Mouse (Mus musculus): ENCODE measurements around the gene Ankrd9.

Ankrd9 gene

DNA sequence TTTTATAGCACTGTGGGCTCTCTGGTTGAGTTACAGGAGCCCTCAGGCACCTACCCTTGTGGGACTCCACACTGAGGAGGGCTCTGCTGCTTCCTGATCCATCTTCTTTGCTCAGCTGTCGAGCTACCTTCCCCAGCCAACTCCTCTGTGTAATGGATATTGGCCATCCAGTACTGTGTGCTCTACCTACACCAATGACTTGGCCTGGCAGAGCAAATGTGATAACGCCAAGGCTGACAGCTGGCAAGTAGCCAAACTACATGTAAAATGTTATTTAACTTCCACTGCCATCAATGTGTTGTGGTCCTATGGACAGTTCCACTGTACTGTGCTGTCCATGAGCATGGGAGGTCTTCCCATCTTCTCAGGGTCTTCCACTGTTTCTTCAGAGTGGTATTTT, 16.9 kb downstream of the Ankrd9 start:
- DNase-seq (ENCODE audit: low read depth), result no peak

DNA sequence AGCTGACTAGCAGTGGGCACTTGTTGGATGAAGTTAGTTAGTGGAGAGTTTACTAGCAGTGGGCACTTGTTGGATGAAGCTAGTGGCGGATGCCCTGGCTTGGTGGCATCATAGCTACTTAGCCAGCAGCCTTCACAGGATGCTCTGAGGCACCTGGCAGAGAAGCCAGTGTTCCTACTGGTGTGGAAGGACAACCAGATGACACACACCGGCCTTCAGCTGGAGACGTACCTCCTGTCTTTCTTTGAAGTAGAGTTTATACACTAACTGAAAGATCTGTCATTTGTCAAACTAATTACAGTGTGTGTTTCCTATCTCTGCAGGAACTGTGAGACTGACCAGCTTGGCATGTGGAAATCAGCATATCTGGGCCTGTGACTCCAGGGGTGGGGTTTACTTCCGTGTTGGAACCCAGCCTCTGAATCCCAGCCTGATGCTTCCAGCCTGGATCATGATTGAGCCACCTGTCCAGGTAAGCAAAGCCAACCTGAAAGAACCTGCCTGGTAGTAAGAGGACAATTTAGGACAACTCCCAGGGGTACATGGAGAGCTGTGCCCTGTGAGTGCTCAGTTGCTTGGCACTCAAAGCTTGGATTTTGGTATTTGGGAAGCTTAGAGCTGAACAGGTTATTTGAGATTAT, 24.4 kb downstream of the Ankrd9 start:
- no peak for DNase-seq (ENCODE audit: low read depth)

DNA sequence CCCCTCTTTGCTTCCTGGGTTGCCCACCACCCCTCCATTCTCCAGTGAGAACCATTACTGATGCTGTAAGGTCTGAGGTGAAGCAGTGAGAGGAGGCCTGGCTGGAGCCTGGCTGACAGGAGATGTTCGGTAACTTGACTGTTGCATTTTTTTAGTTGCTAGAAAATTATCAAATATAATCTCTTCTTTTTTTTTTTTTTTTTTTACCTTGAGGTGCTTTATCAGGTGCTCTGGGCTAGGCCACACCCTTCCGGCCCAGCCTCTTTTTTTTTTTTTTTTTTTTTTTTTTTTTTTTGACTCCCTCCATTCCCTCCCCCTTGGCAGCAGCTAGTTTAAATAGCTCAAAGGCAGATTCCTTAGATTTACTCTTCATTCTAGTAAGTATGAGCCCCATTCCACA, 24.9 kb downstream of the Ankrd9 start:
- no peak for DNase-seq (ENCODE audit: low read depth)

DNA sequence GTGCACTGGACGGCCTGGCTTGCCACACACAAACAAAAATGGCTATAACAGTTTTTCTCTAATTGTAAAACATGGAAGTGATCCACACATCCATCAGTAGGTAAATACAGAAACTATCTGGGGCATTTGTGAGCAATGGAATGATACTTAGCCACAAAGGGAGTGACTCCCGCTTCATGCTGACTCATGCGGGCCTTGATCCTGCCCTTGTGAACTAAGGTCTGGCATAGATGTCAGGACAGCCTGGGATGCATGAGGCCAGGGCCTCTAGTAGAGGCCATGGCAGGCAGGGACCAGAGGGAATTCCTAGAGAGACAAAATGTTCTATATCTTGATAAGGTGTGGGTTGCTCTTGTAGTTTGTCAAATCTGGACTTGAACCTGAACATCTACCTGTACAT, 25.4 kb downstream of the Ankrd9 start:
- DNase-seq (ENCODE audit: low read depth), result no peak

DNA sequence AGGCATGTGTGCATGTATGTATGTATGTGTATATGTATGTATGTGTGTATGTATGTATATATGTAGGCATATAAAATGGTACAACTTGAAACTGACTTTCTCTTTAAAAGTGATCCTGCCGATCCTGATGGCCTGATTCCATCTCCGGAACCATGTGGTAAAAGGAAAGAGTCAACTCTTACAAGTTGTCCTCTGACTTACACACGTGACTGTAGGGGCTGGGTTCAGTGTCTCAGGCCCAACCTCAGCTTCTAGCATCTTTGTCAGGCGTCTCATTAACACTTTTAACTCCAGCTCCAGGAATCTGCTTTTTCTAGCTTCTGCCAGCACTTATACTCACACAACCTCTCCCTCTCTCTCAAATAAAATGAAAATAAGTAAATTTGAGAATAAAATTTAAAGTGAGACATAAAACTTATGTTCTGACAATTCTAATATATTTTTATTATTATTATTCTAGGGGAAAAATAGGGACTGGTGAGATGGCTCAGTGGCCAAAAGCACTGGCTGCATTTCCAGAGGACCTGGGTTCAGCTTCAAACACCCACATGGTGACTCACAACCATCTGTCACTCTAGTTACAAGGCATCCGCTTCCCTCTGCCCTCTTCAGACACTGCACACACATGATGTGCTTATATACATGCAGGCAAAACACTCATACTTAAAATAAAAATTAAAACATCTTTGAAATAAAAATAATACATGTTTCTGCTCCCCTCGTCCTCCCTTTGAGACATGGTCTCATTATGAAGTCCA, 26.0 kb downstream of the Ankrd9 start:
- no peak for DNase-seq (ENCODE audit: low read depth)

DNA sequence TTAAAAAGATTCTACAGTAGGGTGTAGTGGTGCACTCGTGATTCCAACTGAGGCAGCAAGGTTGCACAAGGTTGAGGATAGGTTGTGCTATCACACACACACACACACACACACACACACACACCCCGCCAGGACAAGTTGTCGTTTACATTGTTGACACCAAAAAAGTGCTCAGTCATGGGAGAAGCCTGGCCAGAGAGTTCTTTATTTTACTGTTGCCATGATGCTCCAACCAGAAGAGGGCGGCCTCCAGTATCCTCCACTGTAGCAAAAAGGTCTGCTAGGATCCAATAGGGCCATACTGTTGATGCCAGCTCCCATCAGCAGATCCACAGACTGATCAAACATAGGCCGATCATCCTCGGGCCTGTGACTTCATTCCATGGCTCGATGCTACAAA, 27.6 kb downstream of the Ankrd9 start:
- no peak for DNase-seq (ENCODE audit: low read depth)

DNA sequence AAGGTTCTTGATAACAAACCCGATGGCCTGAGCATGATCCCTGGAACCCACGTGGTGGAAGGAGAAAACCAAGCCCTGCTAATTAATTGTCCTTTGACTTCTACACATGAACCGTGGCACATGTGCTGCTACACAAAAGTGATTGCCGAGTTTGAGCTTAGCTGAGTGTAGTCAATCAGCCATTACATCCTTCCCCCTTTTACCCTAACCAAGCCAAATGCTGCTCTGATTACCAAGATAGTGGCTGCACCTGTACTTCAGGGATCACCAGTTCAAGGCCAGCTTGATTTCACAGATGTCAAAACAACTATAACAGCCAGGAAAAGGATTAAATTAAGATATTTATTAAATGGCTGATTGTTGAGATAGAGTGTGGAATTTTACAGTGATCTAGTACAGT, 28.7 kb downstream of the Ankrd9 start:
- DNase-seq (ENCODE audit: low read depth), result no peak

DNA sequence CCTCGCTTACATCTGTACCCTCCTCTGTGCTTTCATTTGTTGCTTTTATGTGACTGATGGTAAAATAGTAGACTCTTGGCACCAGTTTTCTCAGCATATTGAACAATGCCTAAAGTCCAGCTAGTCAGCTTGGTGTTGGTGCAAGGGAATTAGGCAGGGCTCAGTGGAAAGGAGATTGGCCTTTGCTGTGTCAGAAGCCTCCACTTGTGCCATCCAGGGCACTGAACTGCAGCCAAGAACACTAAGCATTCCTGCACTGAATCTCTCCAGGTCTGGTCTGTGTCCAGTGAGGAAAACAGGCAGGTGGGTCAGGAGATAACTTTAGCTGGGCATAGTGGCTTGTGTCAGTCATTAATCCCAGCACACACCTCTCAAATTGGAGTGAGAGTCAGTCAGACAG, 29.4 kb downstream of the Ankrd9 start:
- DNase-seq (ENCODE audit: low read depth), result no peak

DNA sequence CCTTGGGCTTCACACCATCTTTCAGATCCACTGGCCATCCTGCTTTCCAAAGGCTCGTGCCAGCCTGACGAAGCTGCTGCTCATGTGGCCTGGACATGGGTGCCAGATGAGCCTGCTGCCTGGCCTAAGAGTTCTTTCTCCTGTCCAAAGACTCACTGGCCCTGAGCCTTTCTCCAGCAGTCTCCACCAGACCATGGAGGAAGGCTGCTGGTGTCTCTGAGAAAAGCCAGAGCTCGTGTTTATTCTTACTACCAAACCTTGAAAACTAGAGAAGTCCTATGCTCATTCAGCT, 30.0 kb downstream of the Ankrd9 start:
- no peak for DNase-seq (ENCODE audit: low read depth)

DNA sequence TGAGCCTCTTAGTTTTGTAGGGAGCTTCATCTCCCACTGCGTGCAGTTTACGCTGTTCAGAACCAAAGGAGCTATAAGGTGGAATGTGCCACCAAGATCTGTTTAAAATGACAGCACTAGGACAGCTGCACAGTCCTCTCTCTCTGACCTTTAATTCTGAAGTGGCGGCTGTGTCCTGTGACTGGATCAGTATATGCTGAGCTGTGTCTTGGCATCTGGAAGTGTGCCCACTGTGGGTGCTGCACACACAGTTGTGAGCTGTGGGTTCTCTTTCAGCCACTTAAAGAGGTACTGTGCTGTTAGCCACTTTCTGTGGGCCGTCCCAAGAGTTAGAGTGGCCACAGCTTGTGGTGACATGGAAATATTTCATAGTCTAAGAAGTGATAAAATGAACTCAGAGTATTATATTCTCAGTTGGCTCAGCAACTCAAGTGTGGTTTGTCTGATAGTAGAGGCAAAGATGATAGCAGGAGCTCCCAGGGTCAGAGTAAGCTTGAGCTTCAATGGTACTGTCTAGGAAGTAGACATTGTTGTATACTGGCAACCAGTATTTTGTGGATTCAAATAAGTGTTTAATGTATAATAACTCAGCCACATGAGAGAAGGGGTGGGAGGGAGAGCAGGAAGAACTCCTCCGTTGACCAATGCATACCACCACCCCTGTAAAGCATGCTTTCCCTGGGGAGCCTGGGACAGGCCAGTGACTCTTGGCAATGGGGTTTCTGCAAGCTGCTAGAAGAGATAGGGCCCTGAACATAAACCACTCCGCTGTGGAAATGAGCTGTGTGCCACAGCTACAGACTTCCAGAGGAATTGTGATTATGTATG, 30.5 kb downstream of the Ankrd9 start:
- DNase-seq (ENCODE audit: low read depth), result no peak

DNA sequence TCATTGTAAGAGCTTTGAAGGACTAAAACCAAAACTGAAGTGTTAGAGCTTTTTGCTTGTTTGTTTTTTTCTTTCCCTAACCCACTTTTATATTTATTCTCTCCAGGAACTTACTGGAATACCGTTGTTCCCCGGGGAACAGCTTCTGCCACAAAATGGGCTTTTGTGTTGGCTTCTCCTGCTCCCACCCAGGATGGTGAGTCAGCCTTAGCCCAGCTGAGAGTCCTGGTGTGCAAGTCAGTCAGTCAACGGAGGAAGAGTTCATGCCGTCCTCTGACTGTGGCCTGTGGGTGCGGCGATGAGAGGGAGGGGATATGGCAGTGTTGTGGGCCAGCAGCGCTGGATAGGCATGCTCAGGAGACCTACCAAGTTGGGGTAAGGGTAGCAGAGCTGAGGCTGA, 32.6 kb downstream of the Ankrd9 start:
- no peak for DNase-seq (ENCODE audit: low read depth)

DNA sequence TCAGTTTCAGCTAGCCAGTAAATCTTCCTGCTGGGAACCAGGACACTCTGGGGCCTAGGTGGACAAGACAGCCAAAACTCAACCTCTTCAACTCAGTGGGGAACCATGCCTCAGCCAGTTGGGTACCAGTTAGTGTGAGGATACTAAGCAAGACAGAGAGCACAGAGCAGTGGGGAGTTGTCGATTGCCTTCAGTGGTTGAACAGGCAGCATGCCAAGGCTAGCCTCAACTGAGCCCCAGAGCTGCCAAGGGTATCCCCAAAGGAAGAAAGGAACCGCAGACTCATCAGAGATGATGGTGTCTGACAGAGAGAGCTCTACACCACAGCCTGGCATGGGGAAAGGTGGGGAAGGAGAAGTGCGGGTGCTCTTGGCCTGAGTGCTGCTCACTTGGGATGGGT, 38.0 kb downstream of the Ankrd9 start:
- no peak for DNase-seq (ENCODE audit: low read depth)

DNA sequence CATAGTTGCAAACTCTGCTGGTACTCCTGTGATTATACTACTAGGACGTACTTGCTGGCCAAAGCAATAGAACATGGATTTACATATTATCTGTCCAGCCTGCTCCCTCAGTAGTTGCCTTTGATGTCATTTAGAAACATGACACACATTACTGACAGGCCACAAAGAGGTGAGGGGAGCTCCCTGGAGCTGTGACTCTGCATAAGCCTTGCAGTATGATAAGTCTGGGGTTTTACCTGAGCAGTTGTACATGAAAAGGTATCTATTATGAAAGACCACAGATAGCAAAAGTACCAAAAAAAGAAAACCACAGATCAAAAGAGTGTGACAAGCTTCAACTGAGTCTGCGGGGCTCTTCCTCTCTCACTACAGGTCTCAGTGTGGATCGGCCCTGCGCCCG, 39.5 kb downstream of the Ankrd9 start:
- DNase-seq (ENCODE audit: low read depth), result no peak

DNA sequence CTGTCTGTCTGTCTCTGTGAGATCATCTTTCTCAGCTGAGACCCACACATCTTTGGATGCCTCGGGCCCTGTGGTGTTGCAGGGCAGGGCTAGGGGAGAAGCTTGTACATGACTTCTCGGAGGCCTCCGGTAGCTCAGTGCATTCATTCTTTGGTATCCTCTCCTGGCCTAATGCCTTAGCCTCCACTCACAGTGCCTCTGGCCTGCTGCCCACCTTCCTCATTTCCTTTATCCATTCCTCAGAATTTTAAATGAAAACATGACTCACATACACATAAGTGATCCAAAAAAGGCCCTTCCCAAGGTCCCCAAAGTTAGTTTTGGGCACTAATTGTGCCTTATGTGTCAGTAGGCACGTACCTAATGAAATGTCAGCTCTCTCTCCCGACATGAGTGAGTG, 41.3 kb downstream of the Ankrd9 start:
- DNase-seq (ENCODE audit: low read depth), result no peak

DNA sequence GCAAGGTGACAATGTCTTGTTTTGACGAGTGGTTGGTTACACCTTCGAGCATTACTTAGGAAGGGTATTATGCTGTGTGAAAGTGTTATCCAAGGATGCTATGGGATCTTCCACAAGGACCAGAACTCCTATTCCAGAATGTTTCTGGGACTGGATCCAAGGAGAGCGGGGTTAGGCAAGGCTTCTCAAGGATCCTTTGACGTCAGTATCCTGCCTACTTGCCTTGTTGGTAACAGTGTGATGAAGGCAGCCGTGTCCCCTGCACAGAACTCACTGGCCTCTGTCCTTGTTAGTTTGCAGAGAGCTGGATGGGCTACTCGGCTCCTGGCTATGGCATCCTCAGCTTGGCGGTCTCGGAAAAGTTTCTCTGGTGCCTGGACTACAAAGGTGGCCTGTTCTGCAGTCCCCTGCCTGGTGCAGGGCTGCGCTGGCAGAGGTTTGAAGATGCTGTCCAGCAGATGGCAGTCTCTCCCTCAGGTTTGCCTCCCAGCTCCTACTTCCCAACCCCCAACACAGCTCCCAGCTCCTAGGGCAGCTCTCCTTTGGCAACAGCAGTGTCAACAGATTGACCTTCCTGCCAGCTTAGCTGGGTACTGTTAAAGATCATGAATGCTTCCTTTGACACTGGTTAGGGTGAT, 42.7 kb downstream of the Ankrd9 start:
- peak; percentile 69 for DNase-seq (ENCODE audit: low read depth)

DNA sequence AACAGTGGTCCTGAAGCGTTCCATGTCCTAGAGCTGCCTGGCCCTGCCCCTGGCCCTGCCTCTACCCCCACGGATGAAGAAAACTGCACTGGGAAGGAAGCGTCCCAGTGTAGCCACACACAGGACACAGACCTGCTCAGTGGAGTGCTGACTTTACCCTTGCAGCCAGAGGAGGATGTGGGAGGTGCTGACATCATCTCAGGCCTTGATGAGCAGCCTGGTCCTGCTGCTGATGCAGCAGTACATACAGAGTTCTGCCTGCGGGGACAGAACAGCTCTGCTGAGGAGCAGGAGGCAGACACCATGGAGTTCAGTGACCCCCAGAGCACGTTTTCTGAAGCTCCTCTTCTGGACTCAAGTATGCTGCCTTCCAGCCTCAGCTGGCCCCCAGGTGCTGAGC, 46.0 kb downstream of the Ankrd9 start:
- DNase-seq (ENCODE audit: low read depth), result no peak
